Mouse (Mus musculus) left cerebral cortex, adult 11 months (tissue): ENCODE results near the gene March1.
A peak's percentile ranks its signal among the peaks of the same experiment; 100 is the strongest.
"Not testable (repeated sequence)": the region's sequence is repeated elsewhere in the genome, so short reads cannot be mapped to it uniquely, and the experiment has no call there.

ENCODE experiments used
- DNase-seq: peaks from one replicate; pipeline ENCODE4 v3.0.0; 2022; ENCODE audit warnings: low spot score

The March1 gene

DNA sequence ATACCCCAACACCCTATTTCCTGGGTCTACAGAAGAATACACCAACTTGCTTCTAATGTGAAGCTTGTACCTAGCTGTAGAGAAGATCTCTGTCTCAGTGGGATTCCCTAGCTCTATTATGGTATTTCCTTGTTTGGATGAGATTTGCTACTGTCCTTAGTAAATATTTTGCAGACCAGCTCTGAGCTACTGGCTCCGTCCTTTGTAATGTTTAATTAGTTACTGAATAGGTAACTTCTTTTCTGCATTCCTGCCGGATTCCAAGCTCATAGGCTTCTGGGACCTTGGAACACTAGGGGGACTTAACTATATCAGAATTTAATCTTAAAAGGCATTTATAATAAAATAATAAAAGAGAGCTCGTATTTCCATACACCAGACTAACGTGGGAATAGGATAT is 799.9 kb downstream of the March1 start:
- not testable (repeated sequence) for DNase-seq

DNA sequence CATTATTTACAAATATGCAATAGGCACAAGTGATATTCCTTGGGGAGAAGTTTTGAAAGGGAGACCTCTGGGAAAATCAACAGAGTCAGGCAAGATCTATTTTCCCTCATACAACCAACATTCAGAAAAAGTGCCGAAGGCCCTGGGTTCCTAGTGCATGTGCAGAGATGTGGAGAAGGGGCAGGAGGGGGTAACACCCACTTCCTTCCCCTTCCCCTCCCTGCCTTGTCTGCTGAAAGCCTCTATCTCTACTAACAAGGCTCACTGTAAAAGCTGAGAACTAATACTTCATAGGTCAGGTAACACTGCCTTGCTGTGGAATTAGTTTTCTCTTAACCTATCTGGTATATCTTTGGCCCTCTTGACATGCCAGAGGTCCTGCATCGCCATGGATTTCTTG is 812.9 kb downstream of the March1 start:
- DNase-seq: no peak

DNA sequence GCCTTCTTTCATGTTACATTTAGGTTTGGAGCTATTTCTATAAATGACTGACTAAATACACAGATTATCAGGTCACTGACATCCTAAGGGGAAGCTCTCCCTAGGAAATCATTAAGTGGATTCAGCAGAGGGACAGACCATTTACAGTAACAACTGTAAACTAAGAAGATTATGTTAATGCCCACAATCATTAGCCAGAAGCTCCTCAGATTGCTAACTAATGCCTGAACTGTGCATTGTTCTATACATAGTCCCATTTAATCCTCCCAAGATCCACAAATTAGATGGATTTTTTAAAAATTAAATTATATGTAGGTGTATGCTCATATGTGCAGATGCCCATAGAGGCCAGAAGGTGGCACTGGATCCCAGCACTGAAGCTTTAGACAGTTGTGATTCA is 815.9 kb downstream of the March1 start:
- no peak for DNase-seq

DNA sequence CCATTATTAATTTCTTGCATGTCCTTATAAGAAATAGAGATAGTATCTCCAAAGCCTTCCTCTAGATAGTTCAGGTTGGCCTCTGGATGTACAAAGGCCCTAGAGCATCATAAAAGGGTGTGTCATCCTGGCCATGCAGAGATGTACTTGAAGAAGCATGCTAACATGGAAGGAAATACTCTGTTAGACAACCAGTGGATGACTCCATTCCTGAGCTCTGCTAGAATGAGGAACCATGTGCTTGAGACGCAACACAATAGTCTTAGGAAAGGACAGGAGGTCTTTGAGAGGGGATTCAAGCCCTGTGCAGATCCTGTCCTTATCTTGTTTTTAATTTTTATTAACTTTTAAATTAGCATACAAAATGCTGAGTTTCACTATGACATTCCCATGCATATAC is 819.1 kb downstream of the March1 start:
- DNase-seq: no peak

DNA sequence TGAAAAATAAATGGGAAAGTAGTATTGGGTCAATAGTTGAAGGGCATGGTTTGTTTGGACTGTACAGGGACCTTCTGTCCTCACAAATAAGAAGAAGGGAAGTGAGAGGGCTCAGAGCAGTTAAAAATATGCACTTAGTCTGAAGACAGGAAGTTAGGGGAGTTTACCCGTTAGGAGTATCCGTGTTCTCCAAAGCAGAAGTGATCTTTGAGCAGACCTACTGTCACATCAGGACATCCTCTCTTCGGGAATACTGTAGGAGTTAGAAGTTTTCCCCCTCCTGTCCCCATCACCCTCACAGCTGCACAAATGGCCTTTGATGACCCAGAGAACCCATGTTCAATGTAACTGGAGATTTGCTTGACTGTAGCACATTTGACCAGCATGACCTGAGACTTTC is 820.2 kb downstream of the March1 start:
- DNase-seq: no peak

DNA sequence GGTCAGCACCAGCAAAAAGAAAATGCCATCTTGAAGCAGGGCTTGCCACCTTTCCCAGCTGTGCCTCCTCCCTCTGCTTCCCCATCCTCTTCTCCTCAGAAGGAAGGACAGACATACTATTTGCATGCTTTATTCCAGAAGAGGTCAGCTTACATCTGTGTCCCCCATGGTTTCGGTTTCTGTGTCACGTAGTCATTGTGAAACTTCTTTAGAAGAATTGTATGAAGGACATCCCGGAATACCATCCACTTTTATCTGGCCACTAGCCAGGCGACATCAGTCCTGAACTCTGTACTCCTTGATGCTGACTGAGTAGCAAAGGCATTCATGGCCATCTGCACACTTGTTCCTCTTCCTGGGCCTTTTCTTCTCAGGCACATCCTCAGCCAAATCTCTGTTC is 820.8 kb downstream of the March1 start:
- no peak for DNase-seq

DNA sequence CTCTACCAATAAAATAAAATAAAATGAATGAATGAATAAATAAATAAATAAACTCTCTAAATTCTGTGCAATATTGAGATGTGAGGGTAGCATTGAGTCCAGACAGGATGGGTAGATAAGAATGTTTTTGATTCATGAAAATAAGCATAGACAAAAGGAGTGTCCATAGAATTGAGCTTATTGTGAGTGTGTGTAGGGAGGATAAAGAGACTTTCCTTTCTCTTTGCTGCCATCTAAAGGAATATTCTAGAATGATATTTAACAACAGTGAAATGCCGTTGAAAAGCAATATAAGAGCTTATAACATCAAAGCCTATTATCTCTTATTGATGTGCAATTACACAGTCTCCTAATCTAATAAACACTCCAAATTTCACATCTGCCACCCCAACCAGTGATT is 823.4 kb downstream of the March1 start:
- DNase-seq: peak; percentile 23

DNA sequence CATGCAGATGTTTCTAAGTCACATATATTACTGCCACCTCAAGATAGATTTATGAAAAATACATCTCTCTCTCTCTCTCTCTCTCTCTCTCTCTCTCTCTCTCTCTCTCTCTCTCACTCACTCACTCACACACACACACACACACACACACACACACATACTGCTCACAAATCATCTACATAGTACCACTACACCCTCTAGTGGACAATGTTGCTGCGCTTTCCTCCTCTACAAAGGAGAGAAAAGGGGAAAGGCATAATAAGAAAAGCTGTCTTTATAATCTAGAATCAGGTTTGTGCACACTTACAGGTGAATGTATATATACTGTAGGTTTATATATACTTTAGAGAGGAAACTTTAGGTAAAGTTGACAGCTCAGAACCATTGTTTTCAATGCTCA is 825.1 kb downstream of the March1 start:
- no peak for DNase-seq

DNA sequence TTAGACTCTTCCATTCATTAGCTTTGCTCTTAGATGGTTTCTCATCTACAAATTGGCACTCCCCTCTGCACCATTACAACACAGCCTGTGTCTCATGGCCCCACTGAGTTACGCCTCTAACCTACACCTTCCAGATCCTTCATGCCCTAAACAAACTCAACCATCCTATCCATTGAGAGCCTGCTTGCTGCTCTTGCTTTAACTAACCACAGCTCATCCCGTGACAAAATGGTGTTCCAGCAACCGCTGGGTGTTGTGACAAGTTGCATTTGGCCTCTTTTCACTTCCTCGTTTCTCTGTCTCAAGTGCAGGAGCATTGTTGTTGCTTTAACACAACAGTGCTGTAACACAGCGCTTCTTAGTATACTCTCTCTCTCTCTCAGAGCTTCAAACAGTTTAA is 826.4 kb downstream of the March1 start:
- no peak for DNase-seq

DNA sequence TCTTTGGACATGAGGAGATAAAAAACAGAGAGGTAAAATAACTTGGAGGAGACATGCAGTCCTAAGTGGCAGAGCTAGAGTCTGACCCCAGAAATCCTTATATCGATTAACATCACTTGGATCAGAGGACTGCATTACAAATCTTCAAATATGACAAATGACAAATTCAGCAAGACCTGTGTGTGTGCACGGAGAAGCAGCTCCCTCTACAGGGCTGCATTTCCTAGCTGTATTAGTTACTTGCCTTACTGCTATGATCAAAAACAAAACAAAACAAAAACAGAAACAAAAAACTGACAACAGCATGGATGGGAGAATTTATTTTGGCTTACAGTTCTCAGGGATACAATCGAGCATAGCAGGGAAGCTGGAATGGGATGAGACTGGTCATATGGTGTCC is 827.7 kb downstream of the March1 start:
- DNase-seq: no peak

DNA sequence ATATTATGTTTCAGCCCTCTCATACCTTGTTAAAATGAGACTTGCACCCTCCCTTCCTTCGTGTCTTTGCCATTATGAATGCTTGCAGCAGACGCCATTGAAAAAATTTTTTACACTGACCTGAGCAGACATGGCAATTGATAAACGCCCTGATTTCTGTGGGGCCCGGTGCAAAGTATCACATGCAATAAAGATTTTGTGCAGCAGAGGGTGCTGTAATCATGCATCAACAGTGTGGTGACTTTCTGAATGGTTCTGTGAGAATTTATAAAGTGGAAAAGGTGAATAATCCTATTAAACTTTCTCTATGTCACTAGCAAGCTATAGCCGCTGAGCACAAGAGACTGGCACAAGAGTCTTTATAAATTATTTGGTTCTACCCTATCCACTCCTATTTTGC is 833.0 kb downstream of the March1 start:
- peak; percentile 15 for DNase-seq

DNA sequence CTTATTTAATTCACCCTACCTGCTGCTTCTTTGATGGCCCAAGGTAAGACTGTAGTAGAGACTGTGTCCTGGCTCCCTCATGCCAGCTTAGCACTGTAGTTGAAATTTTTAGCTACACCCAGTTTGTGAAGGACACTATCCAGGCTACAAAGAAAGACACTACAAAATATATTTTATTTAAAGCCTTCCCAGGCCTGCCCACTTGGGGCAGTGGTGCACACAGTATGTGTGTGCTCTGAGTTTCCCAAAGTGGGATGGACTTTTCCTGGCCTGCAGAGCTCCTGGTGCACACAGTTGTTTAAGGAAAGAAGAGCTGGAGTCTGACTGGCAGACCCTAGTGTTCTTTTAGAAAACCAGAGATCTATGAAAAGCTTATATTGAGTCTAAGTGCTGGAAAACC is 839.4 kb downstream of the March1 start:
- DNase-seq: no peak

DNA sequence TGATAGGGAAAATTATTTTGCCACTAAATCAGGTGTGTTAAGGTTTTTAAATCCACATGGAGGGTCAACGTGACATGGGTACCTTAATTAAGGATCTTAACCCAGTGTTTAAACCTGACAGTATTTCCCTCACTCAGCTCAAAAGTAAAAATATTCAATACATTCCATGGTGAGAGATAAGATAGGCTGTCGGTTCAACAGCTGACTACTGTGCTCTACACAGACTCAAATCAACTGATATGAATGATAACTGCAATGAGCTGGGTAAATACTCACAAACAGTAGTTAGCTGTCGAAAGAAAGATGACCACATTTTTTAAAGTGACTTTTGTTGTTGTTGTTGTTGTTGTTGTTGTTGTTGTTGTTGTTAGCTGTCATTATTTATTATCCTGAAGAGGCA is 852.1 kb downstream of the March1 start:
- DNase-seq: no peak

DNA sequence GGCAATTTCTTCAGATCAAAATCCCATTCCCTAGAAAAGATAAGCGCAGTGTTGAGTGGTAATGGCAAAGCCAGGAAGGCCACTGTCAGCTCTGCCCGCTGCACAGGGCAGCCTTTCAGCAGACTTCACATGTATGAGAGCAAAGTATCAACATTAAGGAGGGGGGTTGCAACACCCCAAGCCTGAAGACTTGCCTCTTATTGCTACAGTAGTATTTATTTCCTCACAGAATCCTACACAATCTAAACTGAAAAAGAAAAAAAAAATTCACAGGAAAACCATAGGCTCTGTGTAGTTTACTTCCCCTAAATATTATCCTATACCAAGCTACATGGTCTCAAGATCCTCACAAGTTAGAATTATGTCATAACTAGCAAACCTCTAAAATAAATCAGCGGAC is 859.2 kb downstream of the March1 start:
- DNase-seq: no peak

DNA sequence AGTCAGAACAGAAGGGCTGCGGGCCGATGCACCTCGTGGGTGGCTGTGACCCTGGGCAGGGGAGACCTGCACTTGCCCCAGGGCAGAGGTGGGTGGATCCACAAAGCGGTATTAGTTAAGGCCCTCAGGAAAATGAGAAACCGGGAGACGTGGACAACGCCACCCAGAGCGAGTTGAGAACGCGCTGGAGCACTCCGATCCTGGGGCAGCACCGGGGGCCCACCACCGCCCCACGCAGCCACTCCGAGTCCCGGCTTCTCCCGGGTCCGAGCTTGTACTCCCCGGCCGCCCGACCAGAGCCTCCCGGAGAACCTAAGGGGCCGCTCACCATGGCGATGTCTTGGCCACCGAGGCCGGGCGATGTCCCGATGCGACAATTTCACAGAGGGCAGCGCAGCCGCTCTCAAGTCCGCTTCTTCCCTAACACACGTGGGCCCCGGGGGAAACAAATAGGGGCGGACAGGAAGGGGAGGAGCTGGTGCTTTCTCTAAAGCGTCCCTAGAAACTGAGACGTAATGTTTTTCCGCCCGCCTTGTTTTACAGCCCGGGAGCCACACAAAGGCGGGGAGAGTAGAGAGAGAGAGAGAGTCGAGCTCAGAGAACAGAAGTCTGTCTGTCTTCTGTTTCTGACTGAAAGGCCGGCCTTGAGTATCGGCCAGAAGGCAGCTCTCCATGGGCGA is 868.5 kb downstream of the March1 start, which contains the start of gene Tma16:
Gene Tma16 (minus strand): TSS at position 447 of the 680 bp plus-strand sequence.
- peak; percentile 66 for DNase-seq

DNA sequence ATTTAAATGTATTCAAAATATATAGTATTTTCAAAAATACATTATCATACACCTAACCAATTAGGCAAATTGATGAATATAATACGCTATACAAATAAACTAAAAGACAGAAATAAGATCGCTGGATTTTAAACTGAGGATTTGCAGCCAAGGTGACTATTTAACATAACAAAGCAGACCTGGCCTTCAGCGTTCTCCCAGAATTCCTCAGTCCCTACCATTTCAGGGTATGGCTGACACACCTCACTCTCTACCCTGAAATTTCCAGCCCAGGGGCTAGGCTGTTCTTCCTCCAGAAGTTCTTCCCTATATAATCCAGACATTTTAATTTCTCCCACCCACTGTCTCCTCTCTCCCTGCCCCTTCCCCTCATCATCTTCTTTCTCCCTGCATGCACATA is 870.9 kb downstream of the March1 start:
- DNase-seq: no peak

DNA sequence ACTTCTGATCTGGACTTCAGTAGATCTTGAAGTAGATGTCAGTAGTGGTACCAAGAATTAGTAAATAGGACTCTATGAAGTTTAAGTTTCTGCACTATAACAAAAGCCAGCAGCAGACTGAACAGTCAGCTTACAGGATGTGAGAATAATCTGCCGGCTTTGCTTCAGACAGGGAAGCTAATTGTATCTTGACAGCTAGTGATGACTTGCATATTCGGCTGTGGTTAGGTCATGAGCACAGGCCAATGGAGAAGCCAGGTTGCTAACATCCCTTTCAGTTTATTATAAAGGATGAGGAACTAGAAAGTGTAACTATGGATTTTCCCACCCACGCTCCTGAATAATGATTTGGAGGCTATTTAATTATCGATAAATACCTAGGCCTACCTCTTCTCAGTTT is 872.9 kb downstream of the March1 start:
- DNase-seq: no peak

DNA sequence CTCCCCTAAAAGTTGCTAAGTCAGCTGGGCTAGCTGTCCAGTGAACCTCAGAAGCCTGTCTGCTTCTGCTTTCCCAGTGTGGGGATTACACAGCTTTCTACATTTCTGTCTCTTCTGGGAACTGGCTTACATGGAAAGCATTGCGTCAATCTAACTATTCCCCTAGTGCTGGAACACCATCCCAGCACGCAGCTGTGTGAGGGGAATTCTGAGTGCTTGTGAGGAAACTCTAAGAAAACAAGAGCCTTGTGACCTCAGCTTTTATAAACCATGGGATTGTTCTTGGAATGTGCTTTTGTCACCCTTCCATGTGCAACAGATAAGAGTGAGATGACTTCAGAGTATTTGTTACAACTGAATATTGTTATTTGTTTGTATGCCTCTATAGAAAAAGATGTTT is 876.8 kb downstream of the March1 start:
- no peak for DNase-seq

DNA sequence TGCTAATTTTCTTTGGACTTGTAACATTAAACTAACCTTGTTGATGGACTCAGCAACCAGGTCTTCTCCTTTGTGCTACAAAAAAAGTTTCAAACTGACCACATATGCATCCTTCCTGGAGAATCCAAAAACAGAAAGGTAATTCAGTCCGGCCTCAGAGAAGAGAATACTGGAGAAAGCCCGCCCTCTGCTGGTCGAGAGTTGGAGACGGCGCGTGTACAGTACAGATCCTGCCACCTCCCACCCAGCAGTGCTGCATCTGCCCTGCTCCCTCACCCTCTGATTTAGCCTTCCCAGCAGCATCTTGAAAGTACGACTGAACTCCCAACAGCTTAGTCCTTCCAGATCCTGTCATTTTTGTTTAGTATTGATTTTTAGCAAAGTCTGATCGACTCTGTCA is 878.0 kb downstream of the March1 start:
- DNase-seq: peak; percentile 63

DNA sequence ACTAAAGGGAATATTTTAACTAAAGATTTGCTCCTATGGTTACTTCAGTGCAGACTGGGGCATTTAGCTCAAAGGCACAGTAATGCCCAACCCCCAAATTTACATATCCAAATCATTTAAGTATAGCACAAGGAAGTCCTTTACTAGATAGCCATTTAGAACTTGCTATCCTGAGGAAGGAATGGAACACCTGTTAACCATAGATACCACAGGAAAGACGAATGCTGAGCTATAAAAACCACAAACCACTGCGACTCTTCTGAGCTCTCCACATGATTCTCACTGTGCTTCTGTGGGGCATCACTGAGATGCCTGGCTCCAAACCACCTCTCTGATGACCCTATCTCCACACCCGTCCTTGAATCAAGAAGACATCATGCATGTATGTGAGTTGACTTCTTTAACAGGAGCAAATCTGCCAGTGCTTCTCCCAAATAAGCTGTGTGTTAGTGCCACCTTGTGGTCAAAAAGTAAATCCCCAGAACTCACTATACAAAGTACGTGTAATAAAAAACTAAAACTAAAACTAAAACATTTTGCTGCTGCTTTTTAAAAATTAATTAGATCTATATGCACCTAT is 879.4 kb downstream of the March1 start:
- peak; percentile 21 for DNase-seq

DNA sequence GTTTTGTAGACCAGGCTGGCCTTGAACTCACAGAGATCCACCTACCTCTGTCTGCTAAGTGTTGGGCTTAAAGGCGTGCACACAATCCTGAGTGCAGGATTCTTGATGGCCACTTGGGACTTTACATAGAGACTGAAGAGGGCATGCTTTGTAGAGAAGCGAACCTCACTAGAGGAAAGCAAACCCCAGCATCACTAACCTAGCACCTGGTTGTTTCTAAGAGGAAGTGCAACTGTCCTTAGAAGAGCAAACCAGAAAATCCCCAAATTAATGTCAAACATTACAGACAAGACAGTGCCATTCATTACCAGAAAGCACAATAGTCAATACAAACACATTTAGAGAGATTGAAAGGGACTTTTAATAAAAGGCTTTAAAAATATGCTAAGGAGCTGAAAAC is 885.7 kb downstream of the March1 start:
- DNase-seq: no peak

DNA sequence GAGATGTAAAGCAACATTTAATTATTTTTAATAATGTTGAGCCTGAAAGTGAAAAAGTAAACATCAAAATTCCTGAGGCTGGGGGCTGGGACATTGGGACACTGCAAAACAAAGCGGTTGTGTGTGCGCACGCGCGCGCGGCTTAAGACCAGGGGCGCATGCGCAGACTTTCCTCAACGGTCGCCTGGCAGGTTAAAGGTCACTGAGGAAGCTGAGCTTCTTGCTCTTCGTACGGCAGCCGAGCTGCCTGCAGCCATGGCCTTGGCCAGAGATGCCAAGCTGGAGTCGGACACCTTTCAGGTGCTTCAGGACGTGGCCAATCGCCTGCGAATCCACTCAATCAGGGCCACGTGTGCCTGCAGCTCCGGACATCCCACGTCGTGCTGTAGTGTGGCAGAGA is 893.8 kb downstream of the March1 start, which contains the start of gene Tktl2:
Gene Tktl2 (plus strand): TSS at position 220 of the 400 bp plus-strand sequence.
- DNase-seq: no peak

DNA sequence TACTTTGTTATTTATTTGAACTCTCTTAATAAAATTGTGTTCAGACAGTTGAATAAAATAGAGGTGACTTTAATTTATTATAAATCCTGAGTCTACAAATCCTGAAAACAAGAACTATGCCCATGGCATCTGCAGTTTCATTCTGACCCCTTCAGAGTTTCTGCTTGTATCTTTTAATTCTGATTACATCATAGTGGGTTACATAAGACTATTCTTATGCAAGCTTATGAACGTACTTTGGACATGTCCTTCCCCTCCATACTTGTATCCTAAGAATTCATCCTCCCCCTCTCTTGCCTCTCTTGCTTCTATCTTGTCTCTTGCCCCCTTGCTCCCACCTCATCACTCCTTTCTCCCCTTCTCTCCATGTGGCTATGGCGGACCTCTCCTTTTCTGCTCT is 901.4 kb downstream of the March1 start:
- DNase-seq: no peak

DNA sequence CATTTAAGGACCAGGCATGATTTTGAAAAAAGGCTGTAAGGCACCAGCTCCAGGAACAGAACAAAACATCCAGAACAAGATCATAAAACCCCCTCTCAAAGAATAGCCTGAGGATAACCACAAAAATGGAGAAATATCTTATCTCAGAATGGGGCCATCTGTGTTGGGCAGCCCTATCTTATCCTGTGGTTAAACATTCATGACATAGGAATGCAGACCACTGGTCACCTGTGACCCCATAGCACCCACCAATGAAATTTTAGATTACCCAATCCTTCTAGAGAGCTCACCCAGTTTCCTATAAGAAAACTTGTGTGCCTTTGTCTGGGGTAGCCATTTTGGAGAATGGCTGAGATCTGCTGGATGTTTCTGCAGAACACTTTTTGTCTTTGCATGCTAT is 902.9 kb downstream of the March1 start:
- DNase-seq: no peak
